Mouse (Mus musculus) c-Kit-positive CD71-positive TER-119-negative erythroid progenitor cells, embryonic 14.5 days (primary cell): Measurements from ENCODE around the gene Frmd5.

Source experiments
- DNase-seq: peaks from one replicate; pipeline ENCODE4 v3.0.0-alpha.2; 2013; ENCODE audit warnings: low read depth

Gene Frmd5

DNA sequence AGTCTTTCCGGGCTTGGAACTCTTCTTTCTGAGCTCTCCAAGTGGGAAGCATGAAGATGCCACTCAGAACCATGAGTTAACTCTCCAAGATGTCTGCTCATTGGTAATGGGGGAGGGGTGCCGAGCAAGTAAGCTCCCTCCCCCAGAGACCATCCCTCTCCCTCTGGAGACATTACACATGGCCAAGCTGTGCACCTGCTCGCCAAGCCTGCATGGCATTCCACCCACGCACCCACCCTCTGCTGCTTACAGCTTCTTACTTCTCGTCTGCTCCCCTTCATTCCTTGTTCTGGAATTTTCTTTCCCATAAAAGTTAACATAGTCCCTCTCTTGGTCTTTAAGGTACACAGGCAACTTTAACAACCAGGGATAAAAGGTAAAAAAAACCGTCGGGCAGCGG is 123.3 kb downstream of the Frmd5 start:
- no peak for DNase-seq

DNA sequence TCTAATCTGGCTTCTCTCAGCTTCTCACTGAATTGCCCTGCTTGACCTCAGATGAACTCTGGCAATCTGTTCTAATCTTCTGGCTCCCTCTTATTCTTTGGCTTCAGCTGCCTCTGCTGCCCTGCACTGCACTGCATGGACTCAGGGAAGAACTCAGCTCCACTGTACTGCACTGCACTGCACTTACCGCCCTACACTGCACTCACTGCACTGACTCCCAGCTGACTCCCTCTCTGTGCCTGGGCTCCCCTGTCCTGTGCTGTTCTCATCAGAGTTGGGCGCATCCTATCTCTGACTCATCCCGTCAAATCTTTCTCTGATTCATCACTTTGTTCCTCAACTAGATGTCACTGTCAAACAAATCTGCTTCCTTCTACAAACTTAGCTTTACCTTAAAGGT is 124.5 kb downstream of the Frmd5 start:
- no peak for DNase-seq

DNA sequence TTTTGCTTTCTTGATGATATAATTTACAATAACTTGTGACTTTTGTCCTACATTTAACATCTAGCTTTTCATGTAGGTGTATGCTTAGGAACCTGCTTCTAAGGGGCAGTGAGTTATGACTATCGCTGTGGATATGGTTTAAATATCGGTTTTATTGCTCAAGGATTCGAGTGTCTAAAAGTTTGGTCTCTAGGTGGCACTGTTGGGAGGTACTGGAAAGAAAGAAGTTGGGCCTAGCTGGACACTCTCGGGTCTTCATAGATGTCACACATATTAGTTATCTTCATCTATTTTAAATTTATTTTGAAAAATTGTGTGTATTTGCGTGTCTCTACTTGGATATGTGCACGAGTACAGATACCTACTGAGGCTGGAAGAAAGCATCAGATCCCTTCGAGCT is 127.2 kb downstream of the Frmd5 start:
- DNase-seq: no peak

DNA sequence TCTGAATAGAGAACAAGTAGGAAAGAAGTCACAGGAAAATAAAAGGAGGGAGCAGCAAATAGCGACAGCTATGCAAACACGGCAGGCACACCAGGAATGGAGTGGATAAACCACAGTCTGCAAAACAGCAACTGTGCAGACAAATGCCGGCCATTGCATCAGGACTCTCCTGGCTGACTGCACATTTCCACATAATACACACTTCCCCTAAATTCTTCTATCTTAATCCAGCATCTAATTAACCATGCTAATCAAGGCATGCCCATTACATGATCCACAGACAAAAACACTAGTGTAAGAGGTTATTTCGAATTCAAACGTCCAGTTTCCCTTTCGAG is 129.3 kb downstream of the Frmd5 start:
- DNase-seq: no peak

DNA sequence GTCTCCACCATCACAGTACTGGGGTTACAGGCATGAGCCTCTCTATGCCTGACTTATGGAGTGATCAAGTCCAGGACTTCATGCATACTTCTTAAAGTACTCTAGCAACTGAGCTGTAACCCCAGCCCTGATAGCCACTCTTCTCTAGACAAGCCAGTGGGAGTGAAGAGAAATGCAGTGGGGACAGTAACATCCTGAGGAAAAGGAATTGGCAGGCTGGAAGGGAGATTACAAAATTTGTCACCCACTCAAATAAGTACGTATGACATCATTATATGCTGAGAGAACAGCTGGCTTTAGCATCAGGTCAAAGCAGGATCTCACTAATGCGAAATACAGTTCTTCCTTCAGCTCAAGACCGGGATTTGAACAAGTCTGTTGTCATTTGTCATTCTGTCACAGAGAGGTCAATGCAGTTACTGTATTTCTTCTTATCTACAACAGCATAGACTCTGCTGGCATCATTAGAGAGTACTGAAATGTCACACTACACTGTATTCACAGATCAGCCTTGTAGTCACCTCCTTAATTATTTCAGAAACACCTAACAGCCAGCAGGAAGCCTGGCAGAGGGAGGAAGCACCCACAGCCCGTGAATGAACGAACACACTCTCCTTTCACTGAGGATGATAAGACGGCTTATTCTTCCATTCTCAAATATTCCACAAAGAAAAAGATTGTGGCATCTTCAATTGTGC is 129.8 kb downstream of the Frmd5 start:
- DNase-seq: no peak

DNA sequence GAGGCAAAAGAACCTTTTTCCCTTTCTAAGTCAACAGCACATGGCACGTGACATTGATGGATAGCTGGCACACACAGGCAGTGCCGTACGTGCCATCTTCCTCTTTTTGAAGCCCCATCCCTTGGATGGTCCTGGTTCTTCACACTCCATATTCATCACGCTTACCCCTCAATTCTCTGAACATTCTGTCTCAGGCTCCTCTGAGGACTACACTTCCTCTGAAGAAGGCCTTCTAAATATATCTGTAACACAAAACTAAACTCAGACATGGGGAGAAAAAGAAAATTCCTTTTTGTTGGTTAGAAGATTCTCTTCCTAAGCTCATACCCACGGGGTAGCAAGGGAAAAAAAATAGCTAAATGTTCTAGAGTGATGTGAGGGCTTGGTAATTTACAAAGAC is 131.0 kb downstream of the Frmd5 start:
- DNase-seq: no peak

DNA sequence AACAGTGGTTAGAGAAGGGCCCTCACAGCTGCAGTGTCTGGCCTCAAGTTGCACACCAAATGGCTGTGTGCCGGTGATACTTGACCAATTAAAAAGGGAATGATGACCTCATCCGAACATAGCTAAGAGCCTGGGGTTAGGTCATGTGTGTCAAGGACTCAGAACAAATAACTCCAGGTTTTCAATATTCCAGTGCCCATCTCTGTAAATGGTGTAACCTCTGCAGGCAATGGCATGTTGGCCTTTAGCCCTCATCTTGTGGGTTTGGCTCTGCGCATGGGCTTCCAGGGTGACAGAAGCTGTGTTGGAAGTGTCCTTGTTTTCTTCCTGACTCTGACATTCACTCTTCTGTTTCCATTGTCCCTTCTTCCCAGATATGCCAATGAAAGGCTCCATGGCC is 131.8 kb downstream of the Frmd5 start:
- DNase-seq: no peak

DNA sequence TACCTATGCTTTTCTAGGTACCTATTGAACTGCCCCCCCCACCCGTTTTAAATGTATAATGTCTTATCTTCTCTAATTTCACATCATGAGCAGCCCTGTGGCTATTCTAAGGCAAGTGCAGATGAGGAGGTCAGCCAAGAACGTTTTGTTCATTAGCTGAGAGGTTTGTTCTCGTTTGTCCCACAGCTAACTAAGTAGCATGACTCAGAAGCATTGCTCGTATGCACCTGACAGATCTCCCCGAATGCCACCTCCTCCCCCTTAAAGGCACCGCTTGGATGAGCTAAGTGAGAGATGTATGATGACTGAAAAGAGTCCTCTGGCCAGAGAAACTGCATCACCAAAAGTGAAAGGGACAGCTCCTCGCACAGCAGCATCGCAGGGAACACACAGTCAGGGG is 132.7 kb downstream of the Frmd5 start:
- DNase-seq: no peak

DNA sequence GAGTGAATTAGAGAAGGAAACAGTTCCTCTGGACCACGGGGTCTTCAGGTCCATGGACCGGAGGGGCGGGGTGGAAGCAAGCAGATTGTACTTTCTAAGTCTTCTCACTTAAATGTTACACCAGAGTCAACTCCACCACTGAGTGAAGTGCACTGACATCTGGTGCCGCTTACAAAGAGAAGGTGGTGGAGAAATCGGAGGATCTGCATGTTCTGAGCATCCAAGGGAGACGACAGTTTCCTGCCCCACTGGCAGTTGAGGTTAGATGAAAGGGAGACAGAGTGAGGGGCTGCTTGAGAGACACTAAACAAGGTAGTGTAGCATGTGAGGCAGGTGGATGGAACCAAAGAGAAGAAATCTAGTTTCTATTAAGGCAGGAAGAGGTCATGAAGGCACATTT is 137.0 kb downstream of the Frmd5 start:
- no peak for DNase-seq

DNA sequence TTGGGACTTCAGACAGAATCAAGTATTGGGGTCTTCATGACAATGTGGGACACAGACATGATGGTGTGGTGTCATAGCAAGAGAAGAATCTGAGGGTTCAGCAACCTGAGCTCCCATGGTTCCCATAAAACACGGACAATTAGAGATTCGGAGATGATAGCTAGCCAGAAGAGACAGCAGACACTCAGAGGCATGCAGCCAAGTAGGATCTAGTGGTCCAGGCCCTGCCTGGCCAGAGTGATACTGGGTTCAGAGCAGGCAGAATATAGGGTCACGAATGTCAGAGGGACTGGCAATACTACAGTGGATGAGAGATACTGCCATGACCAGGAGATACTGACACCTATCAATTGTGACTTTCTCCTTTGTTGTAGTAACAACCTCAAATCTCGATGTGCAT is 138.6 kb downstream of the Frmd5 start:
- no peak for DNase-seq

DNA sequence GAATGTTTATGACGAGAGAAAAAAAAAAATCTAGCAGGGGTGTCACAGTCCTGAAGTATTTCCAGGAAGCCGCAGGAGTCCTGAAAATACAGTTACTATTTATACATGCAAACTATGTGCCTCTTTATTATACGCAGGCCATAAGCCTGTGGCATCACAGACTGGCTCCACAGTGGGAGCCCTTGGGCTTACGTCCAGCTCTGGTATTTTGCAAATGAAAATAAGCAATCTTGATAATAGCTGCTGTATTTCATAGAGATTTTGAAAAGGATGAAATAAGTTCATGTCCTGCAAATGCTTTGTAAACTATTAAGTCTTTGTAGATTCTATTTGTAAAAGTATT is 145.8 kb downstream of the Frmd5 start:
- no peak for DNase-seq

DNA sequence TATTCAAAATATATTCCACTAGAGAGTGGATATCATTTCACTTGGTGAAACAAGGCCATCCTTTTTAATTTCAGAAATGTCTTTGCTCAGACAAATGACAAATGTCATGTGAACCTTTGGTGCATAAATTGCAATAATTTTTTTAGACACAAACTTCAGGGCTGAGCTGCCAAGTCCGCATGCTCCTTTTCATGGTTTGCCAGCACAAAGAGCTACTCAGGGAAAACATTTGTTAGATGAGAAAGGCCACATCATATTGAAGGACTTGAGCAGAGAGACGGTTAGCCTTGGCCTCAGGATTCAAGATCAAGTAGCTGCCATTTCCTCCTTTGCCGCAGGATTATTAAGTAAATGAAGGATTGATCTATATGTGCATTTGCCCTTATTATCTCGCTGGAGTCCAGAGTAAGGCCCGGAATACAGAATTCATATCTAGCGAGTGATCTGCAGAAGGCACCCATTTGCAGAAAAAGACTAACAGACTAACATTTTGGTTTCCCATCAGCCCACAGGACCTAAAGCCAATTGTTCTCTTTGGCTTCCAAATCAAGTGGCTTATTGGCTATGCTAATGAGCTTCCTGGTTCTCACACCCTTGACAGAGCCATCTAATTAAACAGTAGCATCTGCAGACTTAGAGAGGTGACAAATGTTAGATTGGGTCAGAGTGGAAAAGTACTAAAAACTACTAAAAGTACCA is 146.3 kb downstream of the Frmd5 start:
- DNase-seq: no peak

DNA sequence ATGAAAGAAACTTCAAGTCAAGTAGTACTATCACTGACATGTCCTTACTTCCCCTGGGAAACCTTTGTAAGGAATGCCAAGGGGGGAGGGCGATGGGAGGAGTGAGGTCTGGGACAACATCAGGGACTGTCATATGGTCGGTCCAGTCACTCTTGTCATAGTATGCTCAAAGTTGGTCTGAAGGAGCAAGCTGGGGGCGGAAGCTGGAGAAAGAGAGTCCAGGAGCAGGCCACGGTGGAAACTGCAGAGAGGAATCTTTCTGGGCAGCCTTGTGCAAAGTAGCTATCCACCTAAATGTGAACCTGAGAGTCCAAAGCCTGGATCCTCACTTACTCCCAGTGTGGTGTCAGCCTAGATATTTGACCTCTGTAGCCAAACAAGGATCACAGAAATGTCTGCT is 147.5 kb downstream of the Frmd5 start:
- no peak for DNase-seq

DNA sequence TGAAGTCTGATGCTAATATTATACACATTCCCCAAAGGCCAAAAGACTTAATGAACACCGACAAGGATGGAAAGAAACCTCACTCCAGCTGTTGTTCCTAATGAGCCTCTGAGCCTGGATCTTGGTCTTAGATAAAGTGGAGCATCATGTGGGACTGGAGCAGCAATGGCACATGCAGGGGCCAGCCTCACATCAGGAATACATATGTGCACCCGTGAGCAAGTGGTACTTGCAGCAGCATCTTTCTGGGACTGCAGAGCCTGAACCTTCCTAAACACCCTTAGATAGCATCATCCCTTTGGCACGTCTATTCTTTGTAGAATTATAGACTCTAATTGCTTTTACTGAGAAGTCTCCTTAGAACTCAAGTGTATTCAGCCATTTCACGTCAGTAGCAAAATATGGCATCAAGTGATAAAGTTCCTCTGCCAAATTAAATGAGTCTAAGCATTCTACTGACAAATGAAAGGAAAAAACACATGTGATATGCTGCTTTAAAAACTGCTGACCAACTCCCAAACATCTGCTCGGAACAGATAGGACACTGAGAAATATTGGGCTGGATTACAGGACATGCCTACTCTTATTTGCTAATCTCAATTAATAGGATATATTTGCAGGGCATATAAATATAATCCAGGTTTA is 148.6 kb downstream of the Frmd5 start:
- peak; percentile 51 for DNase-seq

DNA sequence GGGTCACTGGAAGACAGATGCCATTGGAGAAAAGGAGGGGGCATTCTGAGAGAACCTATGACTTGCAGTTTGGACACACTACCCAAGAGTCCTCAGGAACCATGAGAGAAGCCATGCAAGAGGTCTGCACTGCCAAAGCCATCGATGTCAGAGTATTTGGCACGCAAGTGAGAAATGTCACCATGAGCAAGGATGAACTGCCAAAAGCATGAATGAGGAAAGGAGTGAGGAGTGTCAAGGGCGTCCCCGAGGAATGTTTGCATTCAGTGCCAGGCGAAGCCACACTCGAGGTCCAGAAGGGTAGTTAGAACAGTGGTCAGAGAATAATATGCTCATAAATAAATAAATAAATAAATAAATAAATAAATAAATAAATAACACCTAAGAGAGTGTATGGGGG is 150.9 kb downstream of the Frmd5 start:
- DNase-seq: no peak

DNA sequence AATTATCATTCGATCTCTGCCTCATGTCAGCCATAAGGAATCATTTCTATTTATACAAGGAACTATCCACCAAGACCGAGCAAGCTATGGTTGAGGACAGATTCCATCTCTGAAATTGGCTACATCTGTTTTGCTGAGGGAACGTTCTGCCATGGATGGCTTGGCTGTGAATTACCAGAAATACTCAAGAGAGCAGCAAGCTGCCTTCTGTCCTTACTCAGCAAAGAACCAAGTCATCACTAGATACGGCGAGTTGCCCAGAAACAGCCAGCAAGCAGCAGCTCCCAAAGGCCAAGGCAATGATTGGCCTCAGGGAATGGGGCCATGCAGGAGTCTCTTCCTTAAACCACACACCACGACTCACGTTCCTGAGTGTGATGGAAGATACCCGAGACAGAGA is 151.8 kb downstream of the Frmd5 start:
- DNase-seq: no peak

DNA sequence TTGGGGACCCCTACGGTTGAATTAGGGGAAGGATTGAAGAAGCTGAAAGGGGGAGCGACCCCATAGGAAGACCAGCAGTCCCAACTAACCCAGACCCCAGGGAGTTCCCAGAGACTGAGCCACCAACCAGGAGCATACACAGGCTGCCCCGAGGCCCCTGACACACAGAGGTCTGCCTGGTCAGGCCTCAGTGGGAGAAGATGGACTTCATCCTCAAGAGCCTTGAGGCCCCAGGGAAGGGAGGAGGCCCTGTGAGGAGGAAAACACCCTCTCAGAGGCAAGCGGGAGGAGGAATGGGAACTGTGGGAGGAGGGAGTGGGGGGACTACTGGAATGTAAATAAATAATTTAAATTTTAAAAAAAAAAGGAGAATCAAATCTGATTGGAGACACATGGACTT is 160.4 kb downstream of the Frmd5 start:
- DNase-seq: no peak

DNA sequence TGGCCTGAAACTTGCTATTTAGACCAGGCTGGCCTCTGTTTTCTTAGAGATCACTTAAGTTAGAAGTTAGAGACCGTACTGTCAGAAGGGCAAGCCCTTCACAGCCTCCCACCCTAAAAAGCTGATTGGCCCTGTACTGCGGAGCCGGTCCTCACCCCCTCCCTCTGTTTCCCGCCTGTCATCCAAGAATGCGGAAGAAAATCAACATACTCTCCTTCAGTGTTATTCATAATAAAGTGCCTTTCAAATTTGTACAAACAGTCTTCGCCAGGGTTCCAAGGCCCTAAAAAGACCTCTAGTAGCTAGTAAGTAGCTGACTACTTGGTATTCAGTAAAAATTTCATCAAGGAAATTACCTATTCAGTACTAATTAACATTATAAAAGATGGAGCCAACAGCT is 164.0 kb downstream of the Frmd5 start:
- DNase-seq: no peak

DNA sequence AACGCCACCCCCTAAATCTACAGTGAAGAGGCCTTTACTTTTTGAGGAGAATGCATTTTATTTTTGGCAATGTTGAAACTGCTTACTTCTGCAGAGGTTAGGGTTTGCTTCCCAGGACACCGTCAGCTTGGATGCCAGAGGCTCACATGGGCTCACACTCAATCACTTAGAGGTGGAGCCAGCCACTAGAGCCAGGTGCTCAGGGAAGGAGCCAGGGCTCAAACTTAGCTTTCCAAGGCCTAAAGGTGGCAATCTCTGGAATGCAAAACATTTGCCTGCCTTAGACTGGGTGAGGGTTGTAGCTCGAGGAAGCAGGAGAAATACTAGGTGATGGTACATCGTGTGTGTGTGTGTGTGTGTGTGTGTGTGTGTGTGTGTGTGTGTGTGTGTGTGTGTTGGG is 174.8 kb downstream of the Frmd5 start:
- DNase-seq: no peak

DNA sequence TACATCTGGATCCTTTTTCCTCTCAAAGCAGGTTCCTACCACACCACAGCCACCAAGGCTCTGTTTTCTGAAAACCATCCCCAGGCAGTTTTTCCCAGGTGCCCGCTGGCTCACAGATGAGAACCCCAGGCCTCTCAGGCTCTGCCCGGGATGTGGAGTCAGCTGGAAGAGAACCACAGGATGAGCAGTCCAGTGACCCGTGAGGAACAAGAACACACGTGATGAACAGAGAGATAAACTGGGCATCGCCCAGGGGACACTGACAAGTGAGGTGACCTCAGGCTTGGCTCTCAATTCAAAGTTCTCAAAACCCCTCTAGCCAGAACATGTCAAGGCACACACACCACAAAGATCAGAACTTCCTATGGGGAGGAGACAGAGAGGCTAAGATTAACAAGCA is 176.6 kb downstream of the Frmd5 start:
- DNase-seq: no peak

DNA sequence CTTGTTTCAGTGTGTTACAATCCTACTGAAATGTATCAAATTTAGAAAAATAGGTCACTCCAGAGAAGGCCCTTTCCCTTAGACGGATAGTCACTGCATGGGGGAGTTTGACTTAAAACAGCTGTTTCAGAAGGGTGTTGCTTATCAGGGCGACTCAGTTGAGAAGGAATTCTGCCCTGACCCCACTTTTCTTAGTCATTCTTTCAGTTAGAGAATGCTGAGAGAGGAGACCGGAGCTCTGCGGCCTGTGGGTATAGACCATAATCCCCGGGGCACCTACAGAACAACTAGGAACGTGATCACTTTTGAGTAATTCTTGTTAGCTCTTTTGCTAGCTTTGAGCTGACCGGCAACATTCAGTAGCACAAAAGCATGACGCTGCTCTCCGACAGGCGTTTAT is 178.6 kb downstream of the Frmd5 start:
- DNase-seq: no peak

DNA sequence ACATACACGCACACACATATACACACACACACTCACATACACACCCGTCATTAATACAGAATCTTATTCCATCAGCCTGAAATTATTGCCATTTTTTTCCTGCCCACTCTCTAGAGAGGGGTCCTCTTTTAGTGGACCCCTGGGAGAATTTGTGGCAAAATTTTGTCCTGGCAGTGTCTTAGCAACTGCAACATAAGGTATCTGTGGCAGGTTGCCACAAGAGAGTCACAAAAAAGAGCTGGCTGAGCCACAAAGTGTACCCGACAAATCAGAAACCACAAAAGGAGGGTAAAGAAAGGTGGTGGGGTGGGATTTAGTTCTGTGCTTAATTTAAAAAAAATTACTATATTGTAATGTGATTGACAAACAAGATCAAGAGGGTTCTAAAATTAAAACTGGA is 181.0 kb downstream of the Frmd5 start:
- no peak for DNase-seq

DNA sequence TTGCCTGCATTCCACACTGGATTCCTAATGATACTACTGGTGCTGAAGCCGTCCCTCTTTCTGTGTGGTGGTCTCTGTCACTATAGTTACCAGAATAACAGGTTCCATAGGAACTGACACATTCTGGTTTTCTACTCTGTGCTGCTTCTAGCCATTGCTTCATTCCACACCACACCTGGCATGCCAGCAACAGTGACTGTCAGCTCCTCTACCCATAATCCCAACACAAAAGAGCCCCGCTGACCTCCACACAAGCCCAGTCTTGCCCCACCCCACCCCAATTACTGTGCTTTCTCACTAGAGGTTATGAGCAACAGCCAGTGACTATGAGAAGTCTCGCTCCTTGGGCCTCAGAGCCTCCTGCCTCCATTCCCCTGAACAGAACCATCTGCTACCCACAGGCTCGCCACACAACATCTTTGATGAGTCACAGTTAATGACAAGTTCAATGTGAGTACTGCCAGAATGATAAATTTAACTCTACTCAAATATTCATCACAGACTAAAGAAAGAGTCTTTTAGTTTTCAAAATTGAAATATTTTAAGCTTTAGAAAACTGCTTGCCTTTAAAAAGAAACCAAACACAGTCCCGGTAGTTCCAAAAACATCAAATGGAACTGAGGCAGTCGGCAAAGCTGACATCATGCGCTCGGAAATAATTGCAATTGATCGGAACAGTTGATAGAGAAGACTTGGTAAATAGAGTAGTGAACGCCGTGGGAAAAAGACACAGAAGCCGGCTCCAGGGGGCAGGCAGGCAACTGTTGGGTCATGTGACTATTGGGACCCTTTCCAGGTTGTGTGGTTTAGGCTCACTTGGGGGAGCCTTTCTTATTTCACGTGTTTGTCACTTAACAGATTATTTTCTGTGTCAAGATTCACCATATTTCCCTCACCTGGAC is 185.4 kb downstream of the Frmd5 start:
- no peak for DNase-seq
